In the genomic region with DNA sequence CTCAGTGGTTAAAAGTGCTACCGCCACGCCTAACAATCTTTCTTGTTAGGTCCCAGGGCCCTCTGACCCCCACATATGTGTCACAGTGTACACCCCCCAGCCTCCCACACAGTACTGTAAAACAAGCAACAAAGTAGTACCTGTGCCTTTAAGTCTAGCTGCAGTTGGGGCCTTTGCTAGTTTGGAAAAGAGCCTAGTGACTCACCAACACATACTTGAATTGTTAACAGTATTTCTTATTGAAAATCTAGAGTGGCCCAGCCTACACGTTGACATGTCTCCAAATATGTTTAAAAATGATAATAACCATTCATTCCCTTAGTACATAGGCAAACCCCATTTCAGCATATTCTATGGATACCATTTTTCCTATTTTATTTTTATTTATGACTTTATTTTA, we compare ENCODE assay signal across 26 mouse cellular contexts. TPM values are rescaled to one million over a fixed set of nuclear protein-coding genes. Genes with fewer than 3 reads are reported as not detected.
A peak's percentile ranks its signal among the peaks of the same experiment; 100 is the strongest.
DNase-seq lines count a peak whose midpoint lies in the region; ATAC-seq and TF ChIP-seq lines count a peak whose summit lies in the region.
"Had no signal": no experiment of that assay in that cellular context is flagged by ENCODE, and none has a peak within 500 bp of the region (broad histone marks: within the 10 kb centered on the region; RNA-seq: fewer than 3 reads in every experiment).

No protein-coding gene starts in this region.

- no peak for TF ChIP-seq EP300 in lung, postnatal 0 days (IDR thresholded peaks at IDR 0.05)

- no peaks in the 10 kb centered on the region for H3K4me1 ChIP-seq in lung, postnatal 0 days (ENCODE audit: insufficient read depth, low read depth, low read length)
- no peaks in the 10 kb centered on the region for H3K4me1 ChIP-seq in embryonic facial prominence, embryonic 10.5 days
- H3K4me1 ChIP-seq: embryonic facial prominence, embryonic 12.5 days; forebrain, embryonic 13.5 days; forebrain, embryonic 15.5 days had no signal

- H3K4me2 ChIP-seq in lung, postnatal 0 days (replicated peaks; ENCODE audit: low read depth, low read length): no peak overlapping the region
- H3K4me2 ChIP-seq: embryonic facial prominence, embryonic 12.5 days; forebrain, embryonic 13.5 days; forebrain, embryonic 15.5 days had no signal

- no peaks in the 10 kb centered on the region for H3K9me3 ChIP-seq in lung, postnatal 0 days (ENCODE audit: low read length)
- no peaks in the 10 kb centered on the region for H3K9me3 ChIP-seq in embryonic facial prominence, embryonic 10.5 days
- H3K9me3 ChIP-seq: embryonic facial prominence, embryonic 12.5 days; forebrain, embryonic 13.5 days; forebrain, embryonic 15.5 days; G1E had no signal

- H3K36me3 ChIP-seq in lung, postnatal 0 days (ENCODE audit: insufficient read depth, low read length): peaks cover 49% of the 10 kb centered on the region
- peaks cover 98% of the 10 kb centered on the region for H3K36me3 ChIP-seq in embryonic facial prominence, embryonic 10.5 days (replicated peaks)

- 80% methylated on average over 3 of the region's 3 CpGs for WGBS in lung, postnatal 0 days
- 92% methylated on average over 3 of the region's 3 CpGs for WGBS in embryonic facial prominence, embryonic 10.5 days

- TF ChIP-seq CTCF in lung, postnatal 0 days (IDR thresholded peaks at IDR 0.05): no peak

- no peak overlapping the region for H3K27ac ChIP-seq in lung, postnatal 0 days (ENCODE audit: low read length)
- H3K27ac ChIP-seq in embryonic facial prominence, embryonic 10.5 days (replicated peaks): no peak overlapping the region
- H3K27ac ChIP-seq: embryonic facial prominence, embryonic 12.5 days; forebrain, embryonic 13.5 days; forebrain, embryonic 15.5 days had no signal

- H3K9ac ChIP-seq in lung, postnatal 0 days (replicated peaks; ENCODE audit: low read depth): no peak overlapping the region
- H3K9ac ChIP-seq: embryonic facial prominence, embryonic 12.5 days; forebrain, embryonic 13.5 days; forebrain, embryonic 15.5 days; forebrain, postnatal 0 days had no signal

- no peak overlapping the region for H3K4me3 ChIP-seq in lung, postnatal 0 days (ENCODE audit: low read depth, low read length)
- no peak overlapping the region for H3K4me3 ChIP-seq in embryonic facial prominence, embryonic 10.5 days
- H3K4me3 ChIP-seq: embryonic facial prominence, embryonic 12.5 days; erythroblast, embryonic 14.5 days; forebrain, embryonic 13.5 days; forebrain, embryonic 15.5 days had no signal

- H3K27me3 ChIP-seq in lung, postnatal 0 days (replicated peaks; ENCODE audit: insufficient read depth, low read length): no peaks in the 10 kb centered on the region
- H3K27me3 ChIP-seq in embryonic facial prominence, embryonic 10.5 days (replicated peaks; ENCODE audit: low read depth, poor library complexity, severe bottlenecking): no peaks in the 10 kb centered on the region
- H3K27me3 ChIP-seq: CH12.LX; embryonic facial prominence, embryonic 12.5 days; forebrain, embryonic 13.5 days; forebrain, embryonic 15.5 days had no signal

- peak; percentile 11 for DNase-seq in lung, postnatal 0 days (ENCODE audit: low spot score)
- no peak for DNase-seq in lung, adult 18-20 months
- peak; percentile 69 for DNase-seq in 3T3-L1 (ENCODE audit: low read depth, low spot score)
- DNase-seq in NIH3T3 (ENCODE audit: low read depth): peak; percentile 80
- DNase-seq in fibroblast of lung, adult 2 months (ENCODE audit: low read depth): peak; percentile 17
- DNase-seq in embryonic facial prominence, embryonic 10.5 days (ENCODE audit: low spot score): no peak
- DNase-seq in ovary, postnatal 36 days (ENCODE audit: low spot score): no peak
- DNase-seq: adrenal gland, adult 2 months; adrenal gland, postnatal 10 days; adrenal gland, postnatal 25 days; B cell, adult 2 months; cerebellum, adult 11 months; cerebellum, adult 18-20 months; cerebellum, adult 8-10 months; cerebellum, adult 9-11 months; cerebellum, postnatal 14 days; cerebellum, postnatal 36 days; embryo, embryonic 11 days; forebrain, postnatal 0 days had no signal

- ATAC-seq in lung, postnatal 0 days: no peak
- ATAC-seq: CD4-positive, CD25-positive, alpha-beta regulatory T cell, adult 4 months; forebrain, embryonic 13.5 days; forebrain, embryonic 15.5 days; forebrain, postnatal 0 days had no signal

RNA-seq across cellular contexts. Expression of a gene that starts 27.0 kb away (rescaled TPM):
- polyA plus RNA-seq in lung, postnatal 0 days (2015; fragmentation: Nextera tagmentation; extraction: Ambion mirVana): 70.9 and 72.7 TPM in 2 replicates
- polyA plus RNA-seq in embryonic facial prominence, embryonic 10.5 days (2016; fragmentation: Nextera tagmentation; extraction: Ambion mirVana): 56.8 and 57.0 TPM in 2 replicates

RNA-seq across cellular contexts. Expression of a gene that starts 57.4 kb away (rescaled TPM):
- polyA plus RNA-seq in lung, postnatal 0 days (2015; fragmentation: Nextera tagmentation; extraction: Ambion mirVana): not detected in 2 replicates
- 0.31 and 0.55 TPM in 2 replicates for polyA plus RNA-seq in embryonic facial prominence, embryonic 10.5 days (2016; fragmentation: Nextera tagmentation; extraction: Ambion mirVana)
- polyA plus RNA-seq: erythroblast, embryonic 14.5 days; G1E had no signal

Comparison
In these comparisons a context has a peak if more than half of its experiments do, and no peak if none do; other contexts are left out.
1. DNase-seq: peak in lung, postnatal 0 days (single experiment), 3T3-L1 (single experiment), NIH3T3 (single experiment) and fibroblast of lung, adult 2 months (single experiment); none in lung, adult 18-20 months (0 of 2), embryonic facial prominence, embryonic 10.5 days (single experiment) and ovary, postnatal 36 days (single experiment).